Mouse (Mus musculus) lung, postnatal 25 days (tissue): ENCODE results near the gene Iqub.

Source experiments
- DNase-seq: peaks from one replicate; pipeline ENCODE4 v3.0.0; 2022; ENCODE audit warnings: low spot score

Iqub gene

DNA sequence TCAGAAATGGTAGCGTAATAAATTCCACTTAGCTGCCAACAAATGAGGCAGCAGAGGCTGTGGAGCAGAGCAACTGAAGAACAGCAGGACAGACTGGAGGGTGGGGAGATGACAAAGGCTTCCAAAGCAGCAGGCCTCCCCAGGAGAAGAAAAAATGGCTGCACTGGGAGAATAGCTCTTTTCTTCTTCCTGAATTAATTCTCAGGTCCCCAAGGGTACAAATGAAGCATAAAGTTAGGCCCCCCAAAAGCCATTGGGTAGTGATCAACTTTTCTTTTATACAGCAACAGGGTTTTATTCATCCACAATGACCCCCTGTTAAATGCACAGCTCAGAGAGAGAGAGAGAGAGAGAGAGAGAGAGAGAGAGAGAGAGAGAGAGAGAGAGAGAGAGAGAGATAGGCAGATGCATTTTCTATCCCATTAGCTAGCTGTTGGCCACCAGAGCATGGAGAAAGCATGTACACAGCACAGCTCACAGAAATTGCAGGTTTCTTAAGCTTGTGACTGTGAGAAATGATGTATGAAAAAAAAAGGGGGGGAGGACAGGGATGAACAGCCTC lies 44.2 kb downstream of the Iqub start:
- no peak for DNase-seq

DNA sequence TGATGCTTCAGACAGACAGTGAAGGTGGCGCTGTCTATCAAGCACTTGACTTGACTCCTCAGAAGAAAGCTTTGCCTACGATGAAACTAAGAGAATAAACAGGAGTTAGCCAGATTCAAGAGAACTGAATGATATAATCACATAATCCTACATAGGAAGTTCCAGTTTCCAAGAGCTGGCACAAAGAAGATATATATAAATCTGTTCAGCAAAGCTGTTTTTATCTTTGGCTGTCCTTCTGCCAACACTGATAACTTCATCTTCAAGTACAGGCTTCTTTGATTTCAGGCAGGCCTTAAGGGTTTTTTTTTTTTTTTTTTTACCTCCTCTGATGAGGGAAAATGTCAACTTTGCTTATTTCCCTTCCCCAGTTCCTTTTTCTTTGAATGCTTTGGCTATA lies 44.7 kb downstream of the Iqub start:
- no peak for DNase-seq

DNA sequence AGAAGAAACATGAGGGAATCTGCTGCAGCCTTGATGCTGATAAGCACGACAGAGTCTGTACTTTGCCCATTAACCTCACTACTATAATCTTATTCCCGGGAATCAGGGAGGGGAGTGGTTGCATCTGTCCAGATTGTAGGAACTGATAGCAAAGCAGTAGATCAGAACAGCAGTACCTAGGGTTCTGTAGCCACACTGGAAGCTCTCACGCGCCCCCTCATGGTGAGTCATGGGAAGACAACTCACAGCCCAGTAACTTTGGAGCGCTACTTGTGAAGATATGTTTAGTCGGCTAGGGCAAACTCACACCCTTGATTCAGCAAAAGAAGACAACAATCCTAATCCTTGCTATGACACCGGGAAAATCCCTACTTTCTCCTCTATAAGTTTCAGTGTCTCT lies 58.8 kb downstream of the Iqub start:
- peak; percentile 39 for DNase-seq

DNA sequence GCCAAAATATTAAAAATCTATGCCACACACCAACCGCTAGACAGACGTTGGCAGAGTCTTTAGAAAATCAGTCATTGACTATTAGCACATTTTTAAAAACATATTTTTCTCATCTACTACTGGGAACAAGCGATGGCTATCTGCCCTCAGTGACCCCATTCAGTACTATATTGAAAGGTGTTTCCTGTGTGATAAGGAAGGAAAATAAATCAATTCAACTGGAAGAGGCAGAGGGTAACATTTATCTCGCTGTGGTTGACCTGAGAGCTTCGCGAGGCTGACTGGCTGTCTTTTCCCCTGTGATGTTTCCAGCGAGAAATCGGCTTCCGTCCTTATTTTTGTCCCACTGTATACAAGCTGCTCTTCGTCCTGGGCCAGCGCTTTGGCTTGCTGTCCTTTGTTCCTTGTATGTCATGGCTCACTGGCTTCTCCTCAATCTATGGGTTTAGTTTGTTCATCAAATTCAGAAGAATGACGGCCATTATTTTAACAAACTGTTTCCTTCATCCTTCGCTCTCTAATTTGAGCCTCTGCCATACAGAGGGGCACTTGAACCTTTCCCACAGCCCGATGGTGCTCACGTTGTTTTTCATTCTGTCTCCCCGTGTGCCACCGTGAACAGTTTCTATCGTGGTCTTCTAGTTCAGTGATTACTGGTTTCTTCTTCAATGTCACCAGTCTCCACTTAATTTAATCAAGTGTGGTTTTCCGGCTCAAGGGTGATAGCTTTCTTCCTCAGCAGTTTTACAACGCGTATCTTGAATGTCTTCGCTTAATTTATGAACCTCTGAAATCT lies 63.6 kb downstream of the Iqub start:
- DNase-seq, result no peak

DNA sequence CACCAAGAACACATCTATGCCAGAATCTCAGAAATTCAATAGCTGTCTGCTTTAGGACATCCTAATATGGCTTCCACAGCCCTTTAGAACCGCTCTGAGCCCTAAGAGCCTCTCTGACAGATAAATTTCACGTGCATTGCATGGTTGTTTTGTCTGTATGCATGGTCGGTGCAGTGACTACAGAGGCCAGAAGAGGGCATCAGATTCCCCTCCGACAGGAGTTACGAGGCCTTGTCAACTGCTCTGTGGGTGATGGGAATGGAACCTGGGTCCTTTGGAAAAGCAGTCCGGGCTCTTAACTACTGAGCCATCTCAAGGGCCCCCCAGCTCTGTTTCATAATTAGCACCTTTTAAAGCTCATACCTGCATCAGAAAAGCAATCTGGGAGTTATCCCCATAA lies 64.6 kb downstream of the Iqub start:
- no peak for DNase-seq

DNA sequence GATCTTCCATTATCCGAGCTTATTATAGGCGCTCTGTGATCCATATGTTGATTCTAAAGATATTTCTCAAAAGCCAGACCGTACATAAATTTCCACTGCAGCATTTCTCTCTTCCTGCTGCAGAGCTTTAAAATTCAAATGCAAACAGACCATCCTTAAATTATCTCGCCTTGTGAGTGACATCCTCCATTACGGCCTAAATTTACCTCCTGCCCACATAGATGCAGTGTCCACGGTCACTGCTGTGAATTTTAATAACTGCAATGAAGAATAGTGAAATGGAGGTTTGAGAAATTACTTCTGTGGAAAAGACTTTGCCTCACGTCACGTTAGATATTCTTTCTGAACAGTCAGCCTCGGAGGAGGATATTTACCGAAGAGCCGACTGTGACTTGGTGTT lies 98.8 kb downstream of the Iqub start:
- DNase-seq, result no peak

DNA sequence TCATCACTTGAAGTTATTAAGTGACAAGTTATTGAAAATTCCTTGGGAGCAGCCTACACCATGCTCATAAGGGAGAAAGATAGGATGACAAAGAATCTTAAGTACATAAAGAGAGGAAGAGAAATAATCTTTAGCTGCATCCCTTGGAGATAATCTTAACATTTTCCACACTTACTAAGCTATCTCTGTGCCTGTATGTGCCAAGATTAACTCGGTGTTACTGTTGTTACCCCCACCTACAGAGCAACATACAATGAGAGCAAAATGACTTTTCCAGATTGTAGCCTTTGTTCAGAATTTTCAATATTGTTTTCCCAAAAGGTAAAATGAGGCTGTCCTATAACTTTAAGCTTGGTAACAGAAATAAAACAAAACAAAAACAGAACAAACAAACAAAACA lies 99.4 kb downstream of the Iqub start:
- DNase-seq, result no peak

DNA sequence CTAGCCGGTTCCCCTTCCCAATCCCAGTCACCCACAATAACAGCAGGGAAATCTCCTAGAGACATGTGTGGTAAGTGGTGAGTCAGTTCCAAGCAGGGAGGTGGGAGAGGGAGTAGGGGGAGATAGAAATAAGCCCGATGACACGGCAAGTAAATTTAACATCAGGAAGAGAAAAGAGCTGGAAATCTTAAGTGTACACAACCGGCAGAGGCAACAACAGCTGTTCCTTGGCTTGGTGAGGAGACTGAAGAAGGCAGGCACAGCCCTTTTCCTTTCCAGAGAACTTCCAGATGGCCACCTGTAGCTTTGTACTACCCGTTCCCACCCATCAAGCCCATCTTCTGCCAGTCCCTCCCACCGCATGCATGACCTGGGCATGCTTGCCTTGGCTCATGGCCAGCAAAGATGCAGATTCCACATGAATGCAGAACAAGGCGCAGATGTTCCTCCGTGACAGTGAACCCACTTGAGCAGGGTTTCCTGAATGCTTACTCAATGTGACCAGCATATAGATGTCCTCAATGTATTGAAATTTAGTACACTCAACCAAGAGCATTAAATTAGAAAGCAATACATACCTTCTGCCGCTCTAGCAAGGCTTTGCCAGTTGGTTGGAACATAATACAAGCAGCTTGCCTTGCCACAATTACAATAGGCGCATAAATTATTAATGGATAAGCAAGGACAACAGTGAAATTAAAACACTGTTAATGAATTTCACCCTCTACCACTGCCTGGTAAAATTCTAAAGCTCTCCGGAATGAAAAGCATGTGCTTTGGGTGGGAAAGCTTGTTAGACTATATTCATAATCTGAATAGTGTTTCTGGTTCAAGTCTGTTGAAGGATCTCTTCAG lies 106.1 kb downstream of the Iqub start:
- no peak for DNase-seq

DNA sequence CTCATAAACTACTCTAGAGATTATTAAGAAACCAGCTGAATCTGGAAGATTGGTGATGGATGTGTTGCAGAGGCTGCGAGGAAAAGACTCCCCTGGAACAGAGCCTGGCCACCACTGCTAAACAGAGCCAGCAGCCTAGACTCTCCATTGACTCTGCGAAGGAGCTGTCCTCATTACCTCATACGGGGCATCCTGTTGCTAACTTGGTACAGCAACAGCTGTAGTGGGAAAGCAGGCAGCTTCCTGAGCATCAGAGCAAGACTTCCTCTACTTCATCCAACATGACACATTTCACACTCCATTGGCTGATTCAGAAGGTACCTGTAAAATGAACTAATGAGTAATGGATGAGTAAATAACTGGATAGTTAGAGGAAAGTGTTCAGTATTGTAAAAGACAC lies 107.1 kb downstream of the Iqub start:
- no peak for DNase-seq

DNA sequence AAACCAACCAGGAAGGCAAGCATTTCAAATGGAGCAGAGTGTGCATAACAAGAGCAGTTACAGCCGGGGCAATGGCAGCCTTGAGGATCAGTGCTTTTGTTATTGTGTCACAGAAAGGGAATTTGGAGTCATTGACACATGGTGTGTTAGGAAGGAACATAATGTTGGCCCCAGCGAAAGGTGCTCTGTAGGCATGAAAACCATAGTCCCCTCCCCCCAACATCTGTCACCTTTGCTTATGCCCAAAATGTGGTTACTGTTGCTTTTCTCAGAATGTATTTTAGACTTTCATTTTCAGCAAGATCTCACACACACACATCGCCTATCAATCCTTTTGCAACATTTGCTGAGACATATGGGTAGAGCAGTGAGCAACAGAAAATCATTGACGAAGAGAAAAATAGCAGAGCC lies 117.6 kb downstream of the Iqub start:
- no peak for DNase-seq
